9 mouse cellular contexts compared by ENCODE assay signal in the genomic region with DNA sequence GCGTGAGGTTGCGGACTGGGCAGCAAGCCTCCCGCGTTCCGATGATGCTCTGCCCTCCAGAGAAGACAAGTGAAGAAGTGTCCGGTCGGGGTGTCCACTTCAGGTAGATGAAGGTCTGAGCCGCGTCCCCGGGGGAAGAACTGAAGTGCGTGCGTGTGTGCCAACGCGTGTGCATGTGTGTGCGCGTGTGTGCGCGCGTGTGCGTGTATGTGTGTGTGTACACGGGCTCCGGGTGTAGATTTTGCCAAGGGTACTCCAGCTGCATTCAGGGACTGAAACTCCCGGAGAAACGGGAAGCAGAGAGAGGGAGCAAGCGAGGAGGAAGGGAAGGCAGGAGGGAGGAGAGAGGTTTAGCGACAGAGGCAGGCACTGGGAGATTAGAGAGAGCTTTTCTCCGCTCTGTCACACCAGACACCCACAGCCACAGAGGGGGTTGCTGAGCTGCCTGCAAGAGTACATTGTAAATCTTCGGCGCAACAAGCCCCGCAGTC. TPM values are rescaled to one million over a fixed set of nuclear protein-coding genes. Genes with fewer than 3 reads are reported as not detected.
DNase-seq lines count a peak whose midpoint lies in the region; ATAC-seq and TF ChIP-seq lines count a peak whose summit lies in the region.
"Had no signal": no experiment of that assay in that cellular context is flagged by ENCODE, and none has a peak within 500 bp of the region (broad histone marks: within the 10 kb centered on the region; RNA-seq: fewer than 3 reads in every experiment).

A gene (minus strand): TSS at position 147 of the 491 bp plus-strand sequence.

- H3K27ac ChIP-seq in kidney, embryonic 14.5 days (ENCODE audit: low read depth, low read length), result no peak within 1 kb of the TSS
- no peak within 1 kb of the TSS for H3K27ac ChIP-seq in embryonic facial prominence, embryonic 12.5 days
- peak within 1 kb of the TSS; percentile 75 for H3K27ac ChIP-seq in hindbrain, embryonic 15.5 days (replicated peaks)
- no peak within 1 kb of the TSS for H3K27ac ChIP-seq in limb, embryonic 14.5 days (replicated peaks; ENCODE audit: low read depth, low read length)

- H3K4me2 ChIP-seq in kidney, embryonic 14.5 days (replicated peaks; ENCODE audit: low read depth, low read length), result peak within 1 kb of the TSS; percentile 96
- peak within 1 kb of the TSS; percentile 91 for H3K4me2 ChIP-seq in embryonic facial prominence, embryonic 12.5 days (replicated peaks)
- H3K4me2 ChIP-seq in hindbrain, embryonic 15.5 days, result peak within 1 kb of the TSS; percentile 88
- peak within 1 kb of the TSS; percentile 87 for H3K4me2 ChIP-seq in limb, embryonic 14.5 days (replicated peaks; ENCODE audit: low read depth, low read length, severe bottlenecking)

- no peaks in the 10 kb centered on the region for H3K9me3 ChIP-seq in kidney, embryonic 14.5 days (ENCODE audit: control insufficient read depth, low read length)
- no peaks in the 10 kb centered on the region for H3K9me3 ChIP-seq in embryonic facial prominence, embryonic 12.5 days
- no peaks in the 10 kb centered on the region for H3K9me3 ChIP-seq in hindbrain, embryonic 15.5 days
- no peaks in the 10 kb centered on the region for H3K9me3 ChIP-seq in limb, embryonic 14.5 days (ENCODE audit: control insufficient read depth, low read length)

- no peaks in the 10 kb centered on the region for H3K36me3 ChIP-seq in kidney, embryonic 14.5 days (ENCODE audit: control insufficient read depth, insufficient read depth, low read length)
- no peaks in the 10 kb centered on the region for H3K36me3 ChIP-seq in embryonic facial prominence, embryonic 12.5 days
- H3K36me3 ChIP-seq in hindbrain, embryonic 15.5 days, result no peaks in the 10 kb centered on the region
- no peaks in the 10 kb centered on the region for H3K36me3 ChIP-seq in limb, embryonic 14.5 days (ENCODE audit: control insufficient read depth, insufficient read depth, low read length)

- ATAC-seq in kidney, embryonic 14.5 days (ENCODE audit: low FRiP score, low TSS enrichment), result peak; percentile 28; the same call in 1 of the 2 replicates
- no peak for ATAC-seq in embryonic facial prominence, embryonic 12.5 days (ENCODE audit: insufficient number of reproducible peaks, insufficient read depth, low FRiP score, low TSS enrichment)
- ATAC-seq in hindbrain, embryonic 15.5 days (ENCODE audit: low FRiP score, low read depth), result peak; percentile 25
- 0 out of 2 replicates have a peak, but pooled peaks have one; percentile 2 for ATAC-seq in limb, embryonic 14.5 days (ENCODE audit: low FRiP score, low read depth)

- no peak for TF ChIP-seq POLR2A in limb, embryonic 14.5 days (IDR thresholded peaks at IDR 0.05; ENCODE audit: borderline replicate concordance, extremely low read depth, insufficient read depth, insufficient read length)

- WGBS in kidney, embryonic 14.5 days, result 1% methylated on average over 30 of the region's 30 CpGs
- under 1% methylated on average over 30 of the region's 30 CpGs for WGBS in embryonic facial prominence, embryonic 12.5 days
- WGBS in hindbrain, embryonic 15.5 days, result under 1% methylated on average over 30 of the region's 30 CpGs
- WGBS in limb, embryonic 14.5 days, result 1% methylated on average over 26 of the region's 30 CpGs

- peak within 1 kb of the TSS; percentile 59 for H3K4me3 ChIP-seq in kidney, embryonic 14.5 days (ENCODE audit: low read length)
- peak within 1 kb of the TSS; percentile 64 for H3K4me3 ChIP-seq in embryonic facial prominence, embryonic 12.5 days
- peak within 1 kb of the TSS; percentile 83 for H3K4me3 ChIP-seq in hindbrain, embryonic 15.5 days
- H3K4me3 ChIP-seq in limb, embryonic 14.5 days (replicated peaks; ENCODE audit: low read length), result peak within 1 kb of the TSS; percentile 58

- no peaks in the 10 kb centered on the region for H3K4me1 ChIP-seq in kidney, embryonic 14.5 days (ENCODE audit: control insufficient read depth, insufficient read depth, low read length)
- 0 out of 2 replicates have a peak, but pooled peaks cover 4% of the 10 kb centered on the region for H3K4me1 ChIP-seq in embryonic facial prominence, embryonic 12.5 days
- H3K4me1 ChIP-seq in hindbrain, embryonic 15.5 days (replicated peaks), result peaks cover 21% of the 10 kb centered on the region; the same call in 1 of the 2 replicates
- H3K4me1 ChIP-seq in limb, embryonic 14.5 days (ENCODE audit: control insufficient read depth, insufficient read depth, low read length), result peaks cover 6% of the 10 kb centered on the region; the same call in 1 of the 2 replicates

- DNase-seq in kidney, postnatal 14 days, result no peak
- DNase-seq in limb, embryonic 14.5 days (ENCODE audit: low spot score), result no peak
- peak; percentile 63 for DNase-seq in right cerebral cortex, adult 18-20 months
- DNase-seq in gastrocnemius, adult 18-20 months (ENCODE audit: low spot score), result no peak
- no peak for DNase-seq in thymus, postnatal 0 days (ENCODE audit: low spot score)

- H3K27me3 ChIP-seq in kidney, embryonic 14.5 days (ENCODE audit: control insufficient read depth, insufficient read depth, low read length), result peaks cover 43% of the 10 kb centered on the region
- H3K27me3 ChIP-seq in embryonic facial prominence, embryonic 12.5 days, result peaks cover 37% of the 10 kb centered on the region
- H3K27me3 ChIP-seq in hindbrain, embryonic 15.5 days, result peaks cover 6% of the 10 kb centered on the region; the same call in 1 of the 2 replicates
- peaks cover 21% of the 10 kb centered on the region for H3K27me3 ChIP-seq in limb, embryonic 14.5 days (ENCODE audit: control insufficient read depth, insufficient read depth, low read length)
- H3K27me3 ChIP-seq: CH12.LX had no signal

- H3K9ac ChIP-seq in kidney, embryonic 14.5 days (ENCODE audit: low read depth, low read length), result peak within 1 kb of the TSS; percentile 32; the same call in 1 of the 2 replicates
- H3K9ac ChIP-seq in embryonic facial prominence, embryonic 12.5 days, result peak within 1 kb of the TSS; percentile 46
- H3K9ac ChIP-seq in hindbrain, embryonic 15.5 days, result peak within 1 kb of the TSS; percentile 66
- peak within 1 kb of the TSS; percentile 53 for H3K9ac ChIP-seq in limb, embryonic 14.5 days (ENCODE audit: low read depth, low read length, severe bottlenecking)

RNA-seq across cellular contexts. Expression of the gene that starts here (rescaled TPM):
- polyA plus RNA-seq in kidney, embryonic 14.5 days (2014; fragmentation: Nextera tagmentation; extraction: Ambion mirVana), result 0.20 and 0.42 TPM in 2 replicates
- polyA plus RNA-seq in embryonic facial prominence, embryonic 12.5 days (2016; fragmentation: Nextera tagmentation; extraction: Ambion mirVana), result 2.6 and 3.1 TPM in 2 replicates
- 8.4 and 9.7 TPM in 2 replicates for polyA plus RNA-seq in hindbrain, embryonic 15.5 days (2015; fragmentation: Nextera tagmentation; extraction: Ambion mirVana)
- polyA plus RNA-seq in limb, embryonic 14.5 days (2012; rRNA removed), result 2.0 TPM in 2 replicates
- polyA plus RNA-seq in limb, embryonic 14.5 days (2014; fragmentation: Nextera tagmentation; extraction: Ambion mirVana), result 2.4 and 3.3 TPM in 2 replicates
- total RNA-seq in gastrocnemius, adult 18-20 months (2021), result under 1 TPM; 0.28 to 0.37 TPM
- 0.03 TPM in 1 of 2 replicates, not detected in the other for polyA plus RNA-seq in thymus, postnatal 0 days (2015; fragmentation: Nextera tagmentation; extraction: Ambion mirVana)
- total RNA-seq: CH12.LX had no signal

Comparison
In these comparisons a context has a peak if more than half of its experiments do, and no peak if none do; other contexts are left out.
1. Peak in ATAC-seq, H3K4me3 ChIP-seq, H3K9ac ChIP-seq and H3K4me2 ChIP-seq in kidney, embryonic 14.5 days; RNA of the gene not detected or under 1 TPM.